Mouse (Mus musculus): Measurements from ENCODE around the gene Cd48.
"Not testable (repeated sequence)": the region's sequence is repeated elsewhere in the genome, so short reads cannot be mapped to it uniquely, and the experiment has no call there.

The Cd48 gene

DNA sequence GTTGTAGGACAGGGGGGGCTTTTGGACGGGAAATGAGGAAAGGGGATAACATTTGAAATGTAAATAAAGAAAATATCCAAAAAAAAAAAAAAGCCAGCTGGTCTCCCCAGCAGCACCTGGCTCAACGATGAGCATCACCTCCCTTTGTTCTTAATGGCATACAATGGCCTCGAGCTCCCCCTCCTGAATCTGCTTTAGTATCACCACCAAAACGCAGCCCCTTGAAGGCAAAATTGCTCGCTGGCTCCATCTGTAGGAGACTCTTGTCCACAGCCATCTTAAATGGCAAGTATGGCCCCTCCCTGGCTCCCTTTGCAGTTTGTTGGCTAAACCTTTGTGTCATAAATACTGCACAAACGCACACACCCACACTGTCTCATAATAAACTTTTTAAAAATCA is 17.2 kb downstream of the Cd48 start:
- no peak for DNase-seq (ENCODE audit: low spot score)

DNA sequence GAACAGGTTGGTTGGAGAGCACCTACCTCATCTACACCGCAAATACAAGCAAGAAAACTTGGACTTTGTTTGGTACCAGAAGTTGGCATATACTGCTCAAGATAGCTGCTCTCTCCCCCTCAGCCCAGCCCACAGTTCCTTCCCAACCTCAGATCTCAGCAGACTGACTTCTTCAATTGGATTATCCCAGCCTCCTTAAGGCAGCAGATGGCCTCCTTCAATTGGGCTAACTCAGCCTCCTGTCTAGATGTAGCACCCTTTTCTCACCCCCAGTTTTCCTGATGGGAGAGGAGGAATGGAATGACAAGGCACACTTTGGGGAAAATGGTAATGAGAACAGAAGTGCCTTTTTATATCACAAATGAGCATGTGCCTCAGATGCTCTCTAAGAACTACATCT is 31.9 kb downstream of the Cd48 start:
- DNase-seq (ENCODE audit: low spot score): not testable (repeated sequence)

DNA sequence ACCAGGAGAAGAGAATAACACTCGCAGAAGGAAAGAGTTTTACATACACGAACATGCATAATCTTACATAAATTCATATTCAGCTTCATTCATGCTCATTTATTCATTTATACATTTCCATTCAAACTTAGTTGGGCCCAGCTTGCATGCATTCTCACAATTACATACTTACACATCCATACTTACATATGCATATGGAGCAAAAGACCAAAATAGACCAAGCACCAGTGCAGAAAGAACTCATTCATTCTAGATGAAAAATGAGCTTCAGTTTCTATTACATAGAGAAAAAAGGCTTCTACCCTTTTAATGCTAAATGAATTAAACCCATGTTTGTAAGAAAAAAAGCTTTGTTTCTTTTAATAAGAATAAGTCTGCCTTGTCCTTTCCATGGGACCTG is 33.6 kb downstream of the Cd48 start:
- no peak for DNase-seq (ENCODE audit: low spot score)

DNA sequence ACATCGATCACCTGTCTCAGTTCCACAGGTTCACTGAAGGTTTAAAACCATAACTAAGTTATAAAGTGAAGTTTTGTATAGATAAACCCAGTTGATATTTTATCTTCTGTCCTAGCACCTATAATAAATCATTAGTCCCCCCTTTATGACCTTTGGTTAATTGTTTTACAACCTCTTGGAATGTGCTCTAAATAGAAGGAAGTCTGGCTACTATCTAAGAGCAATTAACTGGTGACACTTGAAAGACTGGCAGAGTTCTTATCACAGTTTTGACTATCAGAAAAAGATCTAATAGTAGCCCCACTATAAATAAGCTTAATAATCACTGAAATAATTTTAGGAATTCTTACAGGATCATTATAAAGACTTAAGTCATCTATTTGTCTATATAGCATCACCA is 34.4 kb downstream of the Cd48 start:
- DNase-seq (ENCODE audit: low spot score): no peak

DNA sequence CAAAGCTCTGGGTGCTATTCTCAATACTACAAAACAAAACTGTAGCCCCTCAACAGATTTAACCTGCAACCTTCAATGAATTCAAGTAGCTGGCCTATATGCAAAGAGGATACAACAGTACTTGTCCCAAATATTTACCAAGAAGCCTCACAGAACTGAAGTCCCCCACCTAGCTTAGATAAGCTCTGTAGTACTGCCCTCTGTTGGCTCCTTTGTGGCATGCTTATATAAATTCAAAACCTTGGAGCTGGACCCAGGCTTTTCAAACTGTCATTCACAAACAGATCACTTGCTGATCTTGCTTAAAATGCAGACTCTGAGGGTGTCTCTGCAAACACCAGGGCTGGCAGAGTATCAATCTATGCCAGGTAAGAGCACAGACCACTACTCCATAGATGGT is 49.4 kb downstream of the Cd48 start:
- no peak for DNase-seq (ENCODE audit: low spot score)

DNA sequence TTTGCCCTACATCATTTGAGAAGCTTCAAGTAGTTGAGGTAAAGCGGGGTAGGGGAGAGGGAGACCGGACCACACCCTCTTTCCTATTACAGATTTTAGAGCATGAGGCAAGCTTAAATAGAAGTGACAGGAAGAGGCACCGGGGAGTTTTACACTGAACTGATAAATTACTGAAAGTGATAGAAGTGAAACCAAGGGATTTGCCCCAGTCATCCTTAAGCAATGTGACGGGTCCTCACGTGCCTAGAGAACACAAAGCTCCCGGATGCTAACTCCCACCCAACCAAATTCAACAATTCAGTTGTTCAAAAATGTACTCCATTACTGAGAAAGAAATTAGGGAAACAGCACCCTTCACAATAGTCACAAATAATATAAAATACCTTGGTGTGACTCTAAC is 53.1 kb downstream of the Cd48 start:
- DNase-seq (ENCODE audit: low spot score): no peak

DNA sequence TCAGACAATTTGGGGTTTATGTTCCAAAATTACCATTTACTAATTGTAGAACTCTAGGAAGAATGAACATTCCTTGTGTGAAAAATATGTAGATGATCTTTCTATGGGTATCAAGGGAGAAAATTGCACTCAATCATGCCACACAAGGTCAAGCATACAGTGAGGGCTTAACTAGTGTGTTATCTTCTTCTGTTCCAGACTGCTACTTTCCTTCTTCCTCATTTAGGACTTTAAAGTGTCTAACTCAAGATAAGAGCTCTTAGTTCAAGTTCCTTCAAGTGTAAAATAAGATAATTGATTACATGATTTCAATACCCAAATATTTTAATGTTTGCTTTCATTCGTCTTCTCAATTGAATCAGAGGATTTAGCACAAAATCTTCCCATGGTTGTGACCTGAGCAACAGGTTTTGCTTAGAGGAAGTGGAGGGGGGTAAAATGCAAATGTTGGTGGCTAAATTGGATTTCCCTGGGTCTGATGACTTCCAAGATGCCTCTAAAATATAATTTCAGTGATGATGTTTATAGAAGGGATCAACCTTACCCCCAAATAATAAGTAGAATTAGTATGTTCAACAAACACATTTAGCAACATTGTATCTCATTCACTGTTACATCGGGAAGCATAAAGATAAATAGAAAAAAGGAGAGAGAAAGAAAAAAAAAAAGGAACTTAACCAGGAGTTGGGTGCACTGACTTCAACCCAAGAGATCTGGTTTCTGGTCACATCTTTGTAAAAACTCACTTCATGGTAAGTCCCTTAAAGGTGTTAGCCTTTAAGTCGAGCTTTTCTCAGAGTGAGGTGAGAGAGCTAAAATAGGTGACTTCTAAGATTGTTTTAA is 66.5 kb downstream of the Cd48 start:
- no peak for DNase-seq (ENCODE audit: low spot score)
